In genomic region chr5:42278617-42279296, GRCm38 (mm10) we compare ENCODE assay signal across 19 mouse cellular contexts.
DNase-seq lines count a peak whose midpoint lies in the region; ATAC-seq lines count a peak whose summit lies in the region.
"Had no signal": no experiment of that assay in that cellular context is flagged by ENCODE, and none has a peak within 500 bp of the region (broad histone marks: within the 10 kb centered on the region; RNA-seq: fewer than 3 reads in every experiment).

No protein-coding gene starts in this region.

- no peak overlapping the region for H3K27ac ChIP-seq in forebrain, embryonic 13.5 days
- H3K27ac ChIP-seq in forebrain, embryonic 15.5 days (replicated peaks) = no peak overlapping the region
- H3K27ac ChIP-seq in hindbrain, embryonic 11.5 days (ENCODE audit: low read depth, low read length) = no peak overlapping the region
- H3K27ac ChIP-seq in hindbrain, embryonic 16.5 days (ENCODE audit: low read depth, low read length) = no peak overlapping the region
- H3K27ac ChIP-seq in midbrain, embryonic 13.5 days = 0 out of 2 replicates have a peak overlapping the region, but pooled peaks have one; percentile 11
- H3K27ac ChIP-seq in midbrain, embryonic 11.5 days (ENCODE audit: low read depth, low read length) = no peak overlapping the region
- H3K27ac ChIP-seq in midbrain, embryonic 16.5 days (ENCODE audit: low read length) = no peak overlapping the region
- H3K27ac ChIP-seq: embryonic facial prominence, embryonic 15.5 days; gastrocnemius, adult 2 months; hindbrain, embryonic 15.5 days had no signal

- H3K36me3 ChIP-seq in forebrain, embryonic 13.5 days (ENCODE audit: poor library complexity, severe bottlenecking) = no peaks in the 10 kb centered on the region
- no peaks in the 10 kb centered on the region for H3K36me3 ChIP-seq in forebrain, embryonic 15.5 days
- no peaks in the 10 kb centered on the region for H3K36me3 ChIP-seq in hindbrain, embryonic 11.5 days (ENCODE audit: control insufficient read depth, insufficient read depth, low read length)
- no peaks in the 10 kb centered on the region for H3K36me3 ChIP-seq in hindbrain, embryonic 16.5 days (ENCODE audit: control insufficient read depth, insufficient read depth, low read length)
- no peaks in the 10 kb centered on the region for H3K36me3 ChIP-seq in midbrain, embryonic 13.5 days
- H3K36me3 ChIP-seq in midbrain, embryonic 11.5 days (ENCODE audit: control insufficient read depth, insufficient read depth, low read length) = no peaks in the 10 kb centered on the region
- H3K36me3 ChIP-seq in midbrain, embryonic 16.5 days (ENCODE audit: control insufficient read depth, insufficient read depth, low read length) = no peaks in the 10 kb centered on the region
- H3K36me3 ChIP-seq: embryonic facial prominence, embryonic 15.5 days; heart, embryonic 12.5 days; hindbrain, embryonic 15.5 days had no signal

- H3K9me3 ChIP-seq in forebrain, embryonic 13.5 days (replicated peaks) = no peaks in the 10 kb centered on the region
- H3K9me3 ChIP-seq in forebrain, embryonic 15.5 days = no peaks in the 10 kb centered on the region
- no peaks in the 10 kb centered on the region for H3K9me3 ChIP-seq in hindbrain, embryonic 11.5 days (ENCODE audit: control insufficient read depth, low read length)
- no peaks in the 10 kb centered on the region for H3K9me3 ChIP-seq in hindbrain, embryonic 16.5 days (ENCODE audit: control insufficient read depth, low read length)
- no peaks in the 10 kb centered on the region for H3K9me3 ChIP-seq in midbrain, embryonic 13.5 days
- H3K9me3 ChIP-seq in midbrain, embryonic 11.5 days (ENCODE audit: control insufficient read depth, low read length) = no peaks in the 10 kb centered on the region
- no peaks in the 10 kb centered on the region for H3K9me3 ChIP-seq in midbrain, embryonic 16.5 days (replicated peaks; ENCODE audit: control insufficient read depth, low read length, poor library complexity, severe bottlenecking)
- H3K9me3 ChIP-seq: embryonic facial prominence, embryonic 15.5 days; heart, embryonic 12.5 days; hindbrain, embryonic 15.5 days had no signal

- ATAC-seq in forebrain, embryonic 13.5 days = peak; percentile 61; the same call in 1 of the 2 replicates
- ATAC-seq in forebrain, embryonic 15.5 days (replicated peaks) = no peak
- ATAC-seq in hindbrain, embryonic 11.5 days (ENCODE audit: low FRiP score) = peak; percentile 53; the same call in 1 of the 2 replicates
- no peak for ATAC-seq in hindbrain, embryonic 16.5 days
- peak; percentile 72 for ATAC-seq in midbrain, embryonic 13.5 days
- ATAC-seq in midbrain, embryonic 11.5 days (ENCODE audit: low FRiP score) = no peak
- ATAC-seq in midbrain, embryonic 16.5 days = peak; percentile 54; the same call in 1 of the 2 replicates

- no peaks in the 10 kb centered on the region for H3K27me3 ChIP-seq in forebrain, embryonic 13.5 days
- no peaks in the 10 kb centered on the region for H3K27me3 ChIP-seq in forebrain, embryonic 15.5 days
- no peaks in the 10 kb centered on the region for H3K27me3 ChIP-seq in hindbrain, embryonic 11.5 days (ENCODE audit: control insufficient read depth, insufficient read depth, low read length)
- no peaks in the 10 kb centered on the region for H3K27me3 ChIP-seq in hindbrain, embryonic 16.5 days (replicated peaks; ENCODE audit: control insufficient read depth, insufficient read depth, low read length)
- H3K27me3 ChIP-seq in midbrain, embryonic 13.5 days = no peaks in the 10 kb centered on the region
- H3K27me3 ChIP-seq in midbrain, embryonic 11.5 days (ENCODE audit: control insufficient read depth, insufficient read depth, low read length) = no peaks in the 10 kb centered on the region
- H3K27me3 ChIP-seq in midbrain, embryonic 16.5 days (ENCODE audit: control insufficient read depth, insufficient read depth, low read depth, low read length) = no peaks in the 10 kb centered on the region
- H3K27me3 ChIP-seq: embryonic facial prominence, embryonic 15.5 days; heart, embryonic 12.5 days; hindbrain, embryonic 15.5 days had no signal

- WGBS in forebrain, embryonic 13.5 days = 61% methylated on average over 4 of the region's 4 CpGs
- WGBS in forebrain, embryonic 15.5 days = 48% methylated on average over 4 of the region's 4 CpGs
- 61% methylated on average over 4 of the region's 4 CpGs for WGBS in hindbrain, embryonic 11.5 days
- 51% methylated on average over 4 of the region's 4 CpGs for WGBS in hindbrain, embryonic 16.5 days
- whole genome bisulfite sequencing in midbrain, embryonic 13.5 days = 46% methylated on average over 4 of the region's 4 CpGs
- 77% methylated on average over 4 of the region's 4 CpGs for WGBS in midbrain, embryonic 11.5 days
- WGBS in midbrain, embryonic 16.5 days = 31% methylated on average over 4 of the region's 4 CpGs

- H3K4me3 ChIP-seq in forebrain, embryonic 13.5 days = no peak overlapping the region
- no peak overlapping the region for H3K4me3 ChIP-seq in forebrain, embryonic 15.5 days
- no peak overlapping the region for H3K4me3 ChIP-seq in hindbrain, embryonic 11.5 days (ENCODE audit: low read depth, low read length)
- no peak overlapping the region for H3K4me3 ChIP-seq in hindbrain, embryonic 16.5 days (ENCODE audit: low read length)
- no peak overlapping the region for H3K4me3 ChIP-seq in midbrain, embryonic 13.5 days (replicated peaks)
- no peak overlapping the region for H3K4me3 ChIP-seq in midbrain, embryonic 11.5 days (ENCODE audit: low read depth, low read length)
- H3K4me3 ChIP-seq in midbrain, embryonic 16.5 days (ENCODE audit: low read depth, low read length) = no peak overlapping the region
- H3K4me3 ChIP-seq: embryonic facial prominence, embryonic 15.5 days; erythroblast, embryonic 14.5 days; gastrocnemius, adult 2 months; heart, embryonic 12.5 days; hindbrain, embryonic 15.5 days had no signal

- H3K9ac ChIP-seq in forebrain, embryonic 13.5 days = no peak overlapping the region
- no peak overlapping the region for H3K9ac ChIP-seq in forebrain, embryonic 15.5 days (replicated peaks)
- H3K9ac ChIP-seq in hindbrain, embryonic 11.5 days (ENCODE audit: low read depth, low read length) = no peak overlapping the region
- H3K9ac ChIP-seq in hindbrain, embryonic 16.5 days (ENCODE audit: low read depth, low read length) = no peak overlapping the region
- no peak overlapping the region for H3K9ac ChIP-seq in midbrain, embryonic 13.5 days (replicated peaks)
- H3K9ac ChIP-seq in midbrain, embryonic 11.5 days (ENCODE audit: low read length) = no peak overlapping the region
- no peak overlapping the region for H3K9ac ChIP-seq in midbrain, embryonic 16.5 days (ENCODE audit: low read depth, low read length)
- H3K9ac ChIP-seq: embryonic facial prominence, embryonic 15.5 days; heart, embryonic 12.5 days; hindbrain, embryonic 15.5 days had no signal

- no peaks in the 10 kb centered on the region for H3K4me1 ChIP-seq in forebrain, embryonic 13.5 days
- no peaks in the 10 kb centered on the region for H3K4me1 ChIP-seq in forebrain, embryonic 15.5 days
- H3K4me1 ChIP-seq in hindbrain, embryonic 11.5 days (replicated peaks; ENCODE audit: control insufficient read depth, insufficient read depth, low read length) = no peaks in the 10 kb centered on the region
- no peaks in the 10 kb centered on the region for H3K4me1 ChIP-seq in hindbrain, embryonic 16.5 days (ENCODE audit: control insufficient read depth, insufficient read depth, low read depth, low read length)
- H3K4me1 ChIP-seq in midbrain, embryonic 13.5 days (replicated peaks) = no peaks in the 10 kb centered on the region
- no peaks in the 10 kb centered on the region for H3K4me1 ChIP-seq in midbrain, embryonic 11.5 days (ENCODE audit: control insufficient read depth, insufficient read depth, low read length)
- peaks cover 2% of the 10 kb centered on the region; the same call in 1 of the 2 replicates for H3K4me1 ChIP-seq in midbrain, embryonic 16.5 days (ENCODE audit: control insufficient read depth, insufficient read depth, low read length)
- H3K4me1 ChIP-seq: embryonic facial prominence, embryonic 15.5 days; heart, embryonic 12.5 days; hindbrain, embryonic 15.5 days had no signal

- H3K4me2 ChIP-seq in forebrain, embryonic 13.5 days = no peak overlapping the region
- no peak overlapping the region for H3K4me2 ChIP-seq in forebrain, embryonic 15.5 days (replicated peaks)
- H3K4me2 ChIP-seq in hindbrain, embryonic 11.5 days (replicated peaks; ENCODE audit: low read depth, low read length) = no peak overlapping the region
- no peak overlapping the region for H3K4me2 ChIP-seq in hindbrain, embryonic 16.5 days (ENCODE audit: low read length)
- no peak overlapping the region for H3K4me2 ChIP-seq in midbrain, embryonic 13.5 days (replicated peaks)
- no peak overlapping the region for H3K4me2 ChIP-seq in midbrain, embryonic 11.5 days
- no peak overlapping the region for H3K4me2 ChIP-seq in midbrain, embryonic 16.5 days (ENCODE audit: low read length)
- H3K4me2 ChIP-seq: embryonic facial prominence, embryonic 15.5 days; heart, embryonic 12.5 days; hindbrain, embryonic 15.5 days had no signal

- no peak for DNase-seq in hindbrain, embryonic 11.5 days (ENCODE audit: low spot score)
- no peak for DNase-seq in midbrain, embryonic 11.5 days (ENCODE audit: low spot score, missing footprints)
- no peak for DNase-seq in liver
- DNase-seq: adrenal gland, postnatal 14 days; cerebellum, adult 18-20 months; cerebellum, adult 9-11 months; cerebellum, postnatal 36 days; gastrocnemius, adult 2 months; gastrocnemius, postnatal 25 days; kidney, adult 18-20 months had no signal

Comparison
In these comparisons a context has a peak if more than half of its experiments do, and no peak if none do; other contexts are left out.
1. ATAC-seq: peak in forebrain, embryonic 13.5 days (single experiment), hindbrain, embryonic 11.5 days (single experiment), midbrain, embryonic 13.5 days (single experiment) and midbrain, embryonic 16.5 days (single experiment); none in forebrain, embryonic 15.5 days (single experiment), hindbrain, embryonic 16.5 days (single experiment) and midbrain, embryonic 11.5 days (single experiment).